Mouse (Mus musculus) thymus, adult 2 months (tissue): Measurements from ENCODE around the gene Rbms3.

Source experiments
- CTCF ChIP-seq: fragments of 200-500 bp; IDR thresholded peaks from 2 replicates; pipeline ENCODE4 v1.5.1; 2012; ENCODE audit warnings: mild to moderate bottlenecking, control low read depth, low read length, moderate library complexity, borderline replicate concordance; ENCODE audit not compliant: control insufficient read depth, poor library complexity, insufficient read depth; ENCODE audit errors: extremely low read depth
- POLR2A ChIP-seq: fragments of 200-500 bp; IDR thresholded peaks from 2 replicates; pipeline ENCODE4 v1.6.1; 2012; ENCODE audit warnings: mild to moderate bottlenecking, low read length, control low read depth, moderate library complexity; ENCODE audit not compliant: control insufficient read depth, poor library complexity, insufficient read depth; ENCODE audit errors: extremely low read depth

GRCm38 (mm10) chr9:116974134-116974533 lies 655.6 kb downstream of the Rbms3 start:
- TF ChIP-seq CTCF (no peak), POLR2A (no peak)
